Mouse (Mus musculus) limb, embryonic 14.5 days (tissue): Measurements from ENCODE around the gene Hoxc10. TPM values are rescaled to one million over a fixed set of nuclear protein-coding genes. Genes with fewer than 3 reads are reported as not detected.

Experiments
- ATAC-seq: fragments of 200-750 bp; cut with Nextera tagmentation; 2 replicates; pipeline ENCODE4 v1.8.0; 2017; ENCODE audit warnings: low read depth, moderate number of reproducible peaks, moderate TSS enrichment; ENCODE audit not compliant: low FRiP score
- DNase-seq: peaks from one replicate; pipeline ENCODE4 v3.0.0-alpha.2; 2015; ENCODE audit warnings: low spot score
- H3K27ac ChIP-seq: fragments of 300-500 bp; sonication (generic); replicated peaks from 2 replicates; pipeline ENCODE4 v1.5.1; 2014; ENCODE audit warnings: low read depth, mild to moderate bottlenecking, low read length, moderate library complexity, mixed read lengths
- H3K27me3 ChIP-seq: fragments of 300-500 bp; sonication (generic); 2 replicates; pipeline ENCODE4 v1.6.1; 2014; ENCODE audit warnings: low read length, mixed read lengths; ENCODE audit not compliant: control insufficient read depth, insufficient read depth
- H3K36me3 ChIP-seq: fragments of 300-500 bp; sonication (generic); 2 replicates; pipeline ENCODE4 v1.6.1; 2014; ENCODE audit warnings: mild to moderate bottlenecking, low read length, moderate library complexity, mixed read lengths; ENCODE audit not compliant: control insufficient read depth, insufficient read depth
- H3K4me1 ChIP-seq: fragments of 300-500 bp; sonication (generic); 2 replicates; pipeline ENCODE4 v1.6.1; 2014; ENCODE audit warnings: antibody characterized with exemption, low read length, mixed read lengths; ENCODE audit not compliant: control insufficient read depth, insufficient read depth
- H3K4me2 ChIP-seq: fragments of 300-500 bp; sonication (generic); replicated peaks from 2 replicates; pipeline ENCODE4 v1.6.1; 2014; ENCODE audit warnings: low read depth, mild to moderate bottlenecking, low read length, moderate library complexity; ENCODE audit not compliant: severe bottlenecking
- H3K4me3 ChIP-seq: fragments of 300-500 bp; sonication (generic); replicated peaks from 2 replicates; pipeline ENCODE4 v1.5.1; 2014; ENCODE audit warnings: low read length
- H3K9ac ChIP-seq: fragments of 300-500 bp; sonication (generic); 2 replicates; pipeline ENCODE4 v1.6.1; 2014; ENCODE audit warnings: mild to moderate bottlenecking, low read depth, low read length, moderate library complexity; ENCODE audit not compliant: severe bottlenecking
- H3K9me3 ChIP-seq: fragments of 300-500 bp; sonication (generic); 2 replicates; pipeline ENCODE4 v1.6.1; 2016; ENCODE audit warnings: low read length; ENCODE audit not compliant: control insufficient read depth
- POLR2A ChIP-seq: fragments of 200-500 bp; IDR thresholded peaks from 2 replicates; pipeline ENCODE4 v1.8.0; 2012; ENCODE audit warnings: inconsistent platforms, mild to moderate bottlenecking, moderate library complexity, borderline replicate concordance; ENCODE audit not compliant: insufficient read depth, insufficient read length; ENCODE audit errors: extremely low read depth
- WGBS: fragments of 180-500 bp; shearing (Covaris S2); extraction: QIAGEN DNeasy Blood & Tissue Kit; methylation state at CpG from one replicate; pipeline ENCODE4 v1.1.7; 2014; 5-methylcytosine and 5-hydroxymethylcytosine counted together
- polyA plus RNA-seq, 2 experiments: library from polyadenylated mRNA; depleted of rRNA in 1 of 2; stranded (reverse) in 1 of 2; unstranded in 1 of 2; fragments of >200 nt; fragmentation: Nextera tagmentation in 1 of 2; extraction: Ambion mirVana in 1 of 2; gene quantifications; 2 replicates each; pipeline versions ENCODE4 v1.2.1 to v1.2.3; 2012 to 2014

Hoxc10 gene
- polyA plus RNA-seq, 2 experiments = 5.8 to 14.3 TPM

- Histone ChIP-seq H3K27ac (no peak overlapping the region), H3K9me3 (no peaks in the 10 kb centered on the region), H3K36me3 (no peaks in the 10 kb centered on the region), H3K4me3 (peak overlapping the region; percentile 25), H3K9ac (no peak overlapping the region), H3K27me3 (peaks cover 91% of the 10 kb centered on the region), H3K4me1 (peaks cover 5% of the 10 kb centered on the region; the same call in 1 of the 2 replicates), H3K4me2 (peak overlapping the region; percentile 34)
- WGBS = 4% methylated on average over 20 of the region's 21 CpGs
- ATAC-seq (no peak), DNase-seq (no peak)
- TF ChIP-seq POLR2A = no peak
These were observed 5.7 kb downstream of the Hoxc10 start for GRCm38 (mm10) chr15:102972254-102972653.

DNA sequence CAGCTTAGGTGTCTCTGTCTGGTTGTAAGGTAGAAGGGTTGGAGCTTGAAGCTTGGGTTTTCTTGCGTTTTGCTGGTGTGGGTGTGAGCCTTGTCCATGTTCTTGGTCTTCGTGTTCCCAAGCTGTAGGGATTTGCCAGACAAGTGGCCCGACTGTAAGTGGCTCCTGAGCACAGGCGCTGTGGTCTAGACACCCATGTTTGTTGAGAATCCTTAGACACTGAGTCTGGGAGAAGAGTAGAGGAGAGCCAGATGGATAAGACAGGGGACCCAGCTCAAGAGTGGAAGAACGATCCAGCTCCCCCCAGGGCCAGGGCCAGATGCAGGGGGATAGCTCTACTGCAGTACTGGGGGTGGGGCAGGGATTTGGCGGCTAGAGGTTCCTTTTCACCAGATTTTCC, 6.2 kb downstream of the Hoxc10 start:
- 5% methylated on average over 6 of the region's 6 CpGs for WGBS
- DNase-seq (no peak), ATAC-seq (no peak)
- Histone ChIP-seq H3K27ac (no peak overlapping the region), H3K4me3 (peak overlapping the region; percentile 25; the same call in 1 of the 2 replicates), H3K9ac (no peak overlapping the region), H3K9me3 (no peaks in the 10 kb centered on the region), H3K36me3 (no peaks in the 10 kb centered on the region), H3K27me3 (peaks cover 91% of the 10 kb centered on the region), H3K4me2 (peak overlapping the region; percentile 34), H3K4me1 (peaks cover 5% of the 10 kb centered on the region; the same call in 1 of the 2 replicates)
- TF ChIP-seq POLR2A = no peak

- DNase-seq (no peak), ATAC-seq (no peak)
- Histone ChIP-seq H3K27me3 (peaks cover 95% of the 10 kb centered on the region), H3K4me2 (peak overlapping the region; percentile 43), H3K27ac (no peak overlapping the region), H3K4me3 (peak overlapping the region; percentile 26), H3K9ac (no peak overlapping the region), H3K36me3 (no peaks in the 10 kb centered on the region), H3K9me3 (no peaks in the 10 kb centered on the region), H3K4me1 (peaks cover 5% of the 10 kb centered on the region; the same call in 1 of the 2 replicates)
- TF ChIP-seq POLR2A = no peak
- WGBS = 9% methylated on average over 7 of the region's 7 CpGs
These were observed 8.4 kb downstream of the Hoxc10 start for GRCm38 (mm10) chr15:102975034-102975433.

DNA sequence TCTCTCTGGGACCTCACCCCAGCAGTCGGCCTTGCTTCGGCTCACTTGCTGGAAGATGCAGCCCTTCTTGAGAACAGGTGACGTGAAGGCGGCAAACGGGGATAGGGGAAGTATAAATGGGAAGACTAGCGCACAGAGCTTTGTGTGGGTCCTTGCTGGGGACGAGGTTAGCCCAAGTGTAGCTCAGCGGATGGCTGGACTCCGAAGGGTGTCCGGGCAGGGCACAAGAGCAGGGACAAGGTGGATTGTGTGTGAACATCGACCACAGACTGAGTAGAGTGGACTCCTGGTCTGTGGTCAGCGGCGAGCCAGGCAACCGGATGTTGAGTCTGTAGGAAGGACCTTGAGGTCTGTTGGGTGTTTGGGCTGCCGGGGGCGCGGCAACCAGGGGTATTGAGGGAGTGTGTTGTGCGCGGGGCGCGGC, 9.1 kb downstream of the Hoxc10 start:
- H3K36me3 ChIP-seq = no peaks in the 10 kb centered on the region
- DNase-seq (no peak), ATAC-seq (no peak)
- peak overlapping the region; percentile 26 for H3K4me3 ChIP-seq
- H3K4me1 ChIP-seq = peaks cover 5% of the 10 kb centered on the region; the same call in 1 of the 2 replicates
- peak overlapping the region; percentile 46; the same call in 1 of the 2 replicates for H3K9ac ChIP-seq
- no peak overlapping the region for H3K27ac ChIP-seq
- WGBS = 1% methylated on average over 21 of the region's 21 CpGs
- H3K4me2 ChIP-seq = peak overlapping the region; percentile 43
- no peaks in the 10 kb centered on the region for H3K9me3 ChIP-seq
- TF ChIP-seq POLR2A = no peak
- peaks cover 95% of the 10 kb centered on the region for H3K27me3 ChIP-seq

GRCm38 (mm10) chr15:102976171-102976570, 9.6 kb downstream of the Hoxc10 start, which contains the start of gene Hoxc9:
TSS of gene Hoxc9 (plus strand) at chr15:102976439.
- Histone ChIP-seq H3K9me3 (no peaks in the 10 kb centered on the region), H3K4me3 (peak within 1 kb of the TSS; percentile 26), H3K4me1 (peaks cover 5% of the 10 kb centered on the region; the same call in 1 of the 2 replicates), H3K4me2 (peak within 1 kb of the TSS; percentile 43), H3K9ac (peak within 1 kb of the TSS; percentile 46), H3K27me3 (peaks cover 95% of the 10 kb centered on the region), H3K27ac (0 out of 2 replicates have a peak within 1 kb of the TSS, but pooled peaks have one; percentile 38), H3K36me3 (no peaks in the 10 kb centered on the region)
- TF ChIP-seq POLR2A = no peak
- 2% methylated on average over 18 of the region's 20 CpGs for WGBS
- ATAC-seq (no peak), DNase-seq (no peak)
